Mouse (Mus musculus) ES-Bruce4 (cell line): ENCODE results near the gene Myo10. TPM values are rescaled to one million over a fixed set of nuclear protein-coding genes. Genes with fewer than 3 reads are reported as not detected.
A peak's percentile ranks its signal among the peaks of the same experiment; 100 is the strongest.

Source experiments
- H3K27ac ChIP-seq: 2 replicates; pipeline ENCODE4 v1.5.1; 2012; ENCODE audit warnings: low read length, inconsistent platforms; ENCODE audit not compliant: insufficient read depth
- H3K27me3 ChIP-seq: 2 replicates; pipeline ENCODE4 v1.6.1; 2012; ENCODE audit warnings: mild to moderate bottlenecking, low read length, inconsistent platforms; ENCODE audit not compliant: control insufficient read depth, poor library complexity, insufficient read depth, severe bottlenecking
- H3K36me3 ChIP-seq: 2 replicates; pipeline ENCODE4 v1.6.1; 2012; ENCODE audit warnings: inconsistent platforms, mild to moderate bottlenecking, low read length, moderate library complexity; ENCODE audit not compliant: control insufficient read depth, poor library complexity, insufficient read depth, severe bottlenecking
- H3K4me1 ChIP-seq: one replicate; pipeline ENCODE4 v1.8.1; 2011; ENCODE audit warnings: low read length; ENCODE audit not compliant: control insufficient read depth, insufficient read depth
- H3K4me3 ChIP-seq: 2 replicates; pipeline ENCODE4 v1.5.1; 2011; ENCODE audit warnings: low read depth, mild to moderate bottlenecking, low read length
- H3K9ac ChIP-seq: 2 replicates; pipeline ENCODE4 v1.6.1; 2012; ENCODE audit warnings: low read depth, mild to moderate bottlenecking, inconsistent platforms; ENCODE audit not compliant: poor library complexity, severe bottlenecking
- H3K9me3 ChIP-seq: replicated peaks from 2 replicates; pipeline ENCODE4 v1.6.1; 2012; ENCODE audit warnings: mild to moderate bottlenecking, low read length, inconsistent platforms; ENCODE audit not compliant: control insufficient read depth, poor library complexity, insufficient read depth, severe bottlenecking
- CTCF ChIP-seq: IDR thresholded peaks from one replicate; pipeline ENCODE4 v1.8.1; 2011; ENCODE audit warnings: low read depth, low read length
- EP300 ChIP-seq: IDR thresholded peaks from 2 replicates; pipeline ENCODE4 v1.6.1; 2011; ENCODE audit warnings: low read depth, low read length; ENCODE audit not compliant: insufficient read depth
- POLR2A ChIP-seq: IDR thresholded peaks from one replicate; pipeline ENCODE4 v1.8.1; 2011; ENCODE audit warnings: low read length; ENCODE audit not compliant: insufficient read depth
- polyA plus RNA-seq: library from polyadenylated mRNA; stranded (reverse); fragments of >200 nt; gene quantifications from 2 replicates; pipeline ENCODE4 v1.2.4, GENCODE M21; 2011; ENCODE audit warnings: low read depth; ENCODE audit not compliant: missing spikeins, insufficient read depth, insufficient read length

Myo10 gene
- polyA plus RNA-seq, 1 experiment, result 171 TPM

GRCm38 (mm10) chr15:25621351-25622199 is 750 bp upstream of the Myo10 start:
- Histone ChIP-seq H3K27me3 (no peaks in the 10 kb centered on the region), H3K4me1 (no peaks in the 10 kb centered on the region), H3K36me3 (no peaks in the 10 kb centered on the region), H3K4me3 (peak overlapping the region; percentile 92), H3K9me3 (no peaks in the 10 kb centered on the region), H3K9ac (peak overlapping the region; percentile 71), H3K27ac (0 out of 2 replicates have a peak overlapping the region, but pooled peaks have one; percentile 20)
- TF ChIP-seq EP300 (no peak), POLR2A (peak; percentile 65)

GRCm38 (mm10) chr15:25622867-25623471 is 644 bp downstream of the Myo10 start:
- Histone ChIP-seq H3K36me3 (no peaks in the 10 kb centered on the region), H3K4me3 (peak overlapping the region; percentile 87), H3K9me3 (no peaks in the 10 kb centered on the region), H3K27me3 (no peaks in the 10 kb centered on the region), H3K9ac (peak overlapping the region; percentile 71), H3K4me1 (no peaks in the 10 kb centered on the region), H3K27ac (peak overlapping the region; percentile 7; the same call in 1 of the 2 replicates)
- TF ChIP-seq POLR2A, result no peak
- no peak for TF ChIP-seq EP300
- TF ChIP-seq CTCF, result no peak

GRCm38 (mm10) chr15:25623556-25624180 is 1.3 kb downstream of the Myo10 start:
- no peaks in the 10 kb centered on the region for H3K4me1 ChIP-seq
- TF ChIP-seq EP300, result no peak
- TF ChIP-seq POLR2A, result no peak
- no peak for TF ChIP-seq CTCF
- H3K4me3 ChIP-seq, result peak overlapping the region; percentile 87
- H3K27me3 ChIP-seq, result no peaks in the 10 kb centered on the region
- H3K27ac ChIP-seq, result no peak overlapping the region
- peak overlapping the region; percentile 71 for H3K9ac ChIP-seq
- no peaks in the 10 kb centered on the region for H3K36me3 ChIP-seq
- no peaks in the 10 kb centered on the region for H3K9me3 ChIP-seq

GRCm38 (mm10) chr15:25624263-25624662 is 1.9 kb downstream of the Myo10 start:
- H3K4me3 ChIP-seq, result no peak overlapping the region
- no peak overlapping the region for H3K27ac ChIP-seq
- no peak for TF ChIP-seq POLR2A
- peak; percentile 40 for TF ChIP-seq CTCF
- H3K9me3 ChIP-seq, result no peaks in the 10 kb centered on the region
- no peaks in the 10 kb centered on the region for H3K27me3 ChIP-seq
- no peaks in the 10 kb centered on the region for H3K36me3 ChIP-seq
- no peaks in the 10 kb centered on the region for H3K4me1 ChIP-seq
- H3K9ac ChIP-seq, result no peak overlapping the region

DNA sequence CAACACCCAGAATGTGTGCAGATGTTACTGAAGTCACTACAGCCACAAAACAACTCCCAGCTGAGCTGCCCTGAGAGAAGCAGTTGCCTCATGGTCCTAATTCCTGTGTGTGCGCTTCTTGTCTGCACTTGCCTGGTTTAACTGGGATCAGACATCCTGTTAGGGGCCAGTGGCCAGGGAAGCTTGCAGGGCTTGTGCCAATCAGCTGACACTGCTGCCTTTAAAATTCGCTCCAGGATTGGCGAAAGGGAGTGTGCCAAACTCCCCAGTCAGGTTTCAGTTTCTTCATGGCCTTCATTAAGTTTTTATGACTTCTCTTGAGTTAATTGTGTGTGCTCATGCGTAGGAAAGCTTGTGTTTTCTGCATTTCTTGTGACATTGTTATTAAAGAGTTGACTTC is 3.1 kb downstream of the Myo10 start:
- no peaks in the 10 kb centered on the region for H3K4me1 ChIP-seq
- no peak for TF ChIP-seq CTCF
- no peak for TF ChIP-seq POLR2A
- TF ChIP-seq EP300, result no peak
- no peak overlapping the region for H3K9ac ChIP-seq
- no peak overlapping the region for H3K4me3 ChIP-seq
- no peak overlapping the region for H3K27ac ChIP-seq
- no peaks in the 10 kb centered on the region for H3K36me3 ChIP-seq
- H3K9me3 ChIP-seq, result no peaks in the 10 kb centered on the region
- no peaks in the 10 kb centered on the region for H3K27me3 ChIP-seq
